Mouse (Mus musculus): ENCODE data around the gene Prpf40a. TPM values are rescaled to one million over a fixed set of nuclear protein-coding genes. Genes with fewer than 3 reads are reported as not detected.

The Prpf40a gene
- total RNA-seq, 2 experiments from 2014 or later, result 72.2 to 75.9 TPM

- intact Hi-C loops (cut with DNase I), result no loop called here
- no peak for DNase-seq
Observed at GRCm38 (mm10) chr2:53108547-53108946, 82.5 kb downstream of the Prpf40a start.

DNA sequence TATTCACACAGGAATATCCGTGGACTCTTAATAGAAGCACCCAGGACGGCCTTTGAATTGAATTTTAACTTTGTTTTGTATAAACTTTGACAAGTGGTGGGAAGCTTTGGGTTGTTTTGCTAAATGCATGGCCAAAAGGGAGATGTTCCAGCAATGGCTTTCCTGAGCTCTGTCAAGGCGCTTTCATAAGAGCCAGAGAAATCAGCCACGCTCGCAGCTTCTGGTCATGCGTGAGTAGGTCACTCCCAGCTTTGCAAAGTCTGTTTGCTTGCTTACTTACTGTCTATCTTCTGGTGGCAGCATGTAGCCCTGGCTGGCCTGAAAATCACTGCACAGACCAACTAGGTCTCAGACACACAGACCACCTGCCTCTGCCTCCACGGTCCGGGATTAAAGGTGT is 84.6 kb downstream of the Prpf40a start:
- intact Hi-C loops (cut with DNase I), result no loop called here
- DNase-seq, result no peak

DNA sequence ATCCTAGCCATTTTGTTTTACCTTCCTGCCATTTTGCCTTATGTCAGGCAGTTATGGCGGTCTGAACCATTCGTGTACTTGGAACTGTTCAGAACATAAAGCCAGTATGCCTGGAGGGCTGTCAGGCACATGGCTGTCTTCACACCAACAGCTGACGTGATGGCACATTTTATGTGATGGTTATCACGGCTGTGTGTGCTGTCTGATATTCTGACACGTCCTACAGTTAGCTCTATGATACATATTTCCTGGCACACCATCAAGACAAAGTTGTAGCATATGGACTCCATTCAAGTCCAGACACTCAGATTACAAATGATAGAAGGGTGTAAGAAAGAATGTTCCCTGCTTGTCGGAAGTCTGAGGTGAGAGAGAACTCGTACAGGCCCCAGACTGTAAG is 85.0 kb downstream of the Prpf40a start:
- no peak for DNase-seq

GRCm38 (mm10) chr2:53105408-53105807 is 85.7 kb downstream of the Prpf40a start:
- intact Hi-C loops (cut with DNase I), result no loop called here
- DNase-seq, result no peak

More for the DNA sequence above, 85.0 kb downstream of the Prpf40a start:
- intact Hi-C loops (cut with DNase I), result no loop called here

DNA sequence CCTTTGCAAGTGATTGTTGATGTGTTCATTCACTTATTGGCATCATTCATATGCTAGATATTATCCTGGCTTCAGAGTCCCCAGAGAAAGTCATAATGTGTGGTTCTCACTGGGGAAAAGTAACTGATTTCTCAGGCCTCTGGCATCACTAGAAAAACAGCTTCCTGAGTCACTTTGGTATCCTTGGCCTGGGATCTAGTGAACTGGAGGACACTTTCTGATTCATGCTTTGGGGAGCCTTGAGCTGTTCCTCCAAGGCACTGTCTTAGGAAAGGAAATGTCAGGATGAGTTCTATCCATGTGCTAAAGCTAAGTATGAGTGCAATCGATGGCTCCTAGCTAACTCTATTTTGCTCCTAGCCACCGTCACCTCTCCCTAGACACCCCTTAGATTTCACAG is 88.2 kb downstream of the Prpf40a start:
- DNase-seq, result no peak

DNA sequence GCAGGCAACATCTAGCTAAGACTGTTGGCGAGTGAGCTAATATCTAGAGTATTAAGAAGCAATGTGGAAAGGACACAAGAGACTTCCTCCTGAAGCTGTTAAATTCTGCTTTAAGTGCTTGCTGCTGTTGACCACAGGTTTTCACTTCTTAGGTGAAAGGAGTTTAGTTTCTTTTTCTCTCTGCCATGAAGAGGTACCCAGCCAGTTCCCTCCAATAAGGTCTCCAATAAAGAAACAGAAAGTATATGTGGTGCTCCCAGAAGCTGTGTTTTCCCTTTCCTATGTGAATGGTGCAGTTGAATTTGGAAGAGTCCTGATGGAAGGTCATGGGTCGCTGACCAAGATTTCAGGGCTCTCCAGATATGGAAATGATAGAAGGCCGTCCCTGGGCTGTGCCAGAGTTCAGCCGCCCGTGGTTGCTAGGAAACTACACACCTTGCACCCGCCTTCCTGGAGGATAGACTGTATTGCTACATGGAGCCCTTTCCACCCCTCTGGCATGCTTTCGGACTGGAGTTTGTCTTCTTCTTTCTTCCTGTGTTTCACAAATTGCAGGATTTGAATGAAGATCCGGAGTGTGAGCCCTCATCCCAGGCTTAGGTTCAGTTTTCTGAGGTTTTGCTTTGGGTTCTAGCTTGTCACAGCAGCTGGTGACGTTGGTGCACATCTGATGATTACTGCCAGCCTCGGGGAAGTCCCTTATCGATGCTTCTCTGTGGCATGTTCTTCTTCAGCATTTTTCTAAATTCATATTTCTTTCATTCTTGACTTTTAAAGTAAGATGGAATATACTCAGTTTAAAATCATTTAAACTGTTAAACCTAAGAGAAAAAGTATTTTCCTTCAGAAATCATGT is 89.0 kb downstream of the Prpf40a start:
- DNase-seq, result no peak
- intact Hi-C loops (cut with DNase I), result no loop called here

More for the DNA sequence above, 88.2 kb downstream of the Prpf40a start:
- intact Hi-C loops (cut with DNase I), result no loop called here

- no peak for DNase-seq
- intact Hi-C loops (cut with DNase I), result no loop called here
Observed at GRCm38 (mm10) chr2:53100093-53100492, 91.0 kb downstream of the Prpf40a start.

DNA sequence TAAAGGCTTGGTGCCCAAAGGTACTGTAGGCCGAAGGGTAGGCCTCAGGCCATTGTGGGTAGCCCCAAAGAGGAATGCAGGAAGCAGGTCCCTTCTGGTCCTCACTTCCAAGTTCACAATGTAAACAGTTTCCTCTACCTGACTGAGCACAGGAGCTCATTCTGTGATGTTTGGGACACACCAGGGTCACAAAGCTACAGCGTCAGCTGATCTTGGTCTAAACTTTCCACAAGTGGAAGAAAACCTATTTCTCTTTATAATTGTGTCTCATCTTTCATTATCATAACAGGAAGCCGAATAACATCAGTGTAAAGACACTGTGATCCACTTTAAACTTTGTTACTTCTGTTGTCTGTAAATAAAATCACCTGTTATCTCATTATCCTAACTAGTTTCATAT is 95.6 kb downstream of the Prpf40a start:
- no peak for DNase-seq
- intact Hi-C loops (cut with DNase I), result no loop called here

- intact Hi-C loops (cut with DNase I), result no loop called here
- no peak for DNase-seq
Observed at GRCm38 (mm10) chr2:53095031-53095430, 96.1 kb downstream of the Prpf40a start.

DNA sequence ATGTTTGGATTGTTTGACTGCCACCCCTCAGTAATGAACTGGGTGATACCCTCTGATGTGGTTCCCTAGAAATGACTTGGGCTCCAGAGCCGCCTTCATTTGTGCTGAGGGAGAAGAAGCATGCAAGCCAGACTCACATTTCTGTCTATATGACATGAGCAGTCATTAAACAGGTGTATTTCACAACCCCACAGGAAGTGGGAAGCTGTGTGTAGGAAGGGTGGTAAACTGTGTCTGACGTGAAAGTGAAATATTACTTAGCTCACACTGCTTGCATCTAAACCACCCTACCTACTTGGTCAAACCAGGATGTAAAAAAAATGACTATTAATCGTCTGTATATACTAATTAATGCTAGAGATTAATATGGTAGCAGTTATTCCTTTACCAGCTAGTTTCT is 102.3 kb downstream of the Prpf40a start:
- intact Hi-C loops (cut with DNase I), result loop anchor here (10.0 kb wide), 1 partner anchor 234 kb away; the partner anchor contains the start of gene Fmnl2
- DNase-seq, result no peak

- intact Hi-C loops (cut with DNase I), result loop anchor here (10.0 kb wide), 1 partner anchor 231 kb away; the partner anchor contains the start of gene Fmnl2
Observed at GRCm38 (mm10) chr2:53085617-53086202, 105.4 kb downstream of the Prpf40a start.

More at GRCm38 (mm10) chr2:53085617-53086202, 105.4 kb downstream of the Prpf40a start:
- DNase-seq, result peak; percentile 57

Other genes with a start within 250 kb of the Prpf40a start
- gene Arl6ip6, start 442 bp upstream of the Prpf40a start, total RNA-seq (2021), result 10 to 100 TPM; 16.4 to 17.6 TPM